Mouse (Mus musculus) R1 (cell line): ENCODE results near the gene Chkb.
A peak's percentile ranks its signal among the peaks of the same experiment; 100 is the strongest.

Experiments
- DNase-seq: peaks from one replicate; pipeline ENCODE4 v3.0.0-alpha.2; 2018; ENCODE audit warnings: low read depth, low spot score

Chkb gene

DNA sequence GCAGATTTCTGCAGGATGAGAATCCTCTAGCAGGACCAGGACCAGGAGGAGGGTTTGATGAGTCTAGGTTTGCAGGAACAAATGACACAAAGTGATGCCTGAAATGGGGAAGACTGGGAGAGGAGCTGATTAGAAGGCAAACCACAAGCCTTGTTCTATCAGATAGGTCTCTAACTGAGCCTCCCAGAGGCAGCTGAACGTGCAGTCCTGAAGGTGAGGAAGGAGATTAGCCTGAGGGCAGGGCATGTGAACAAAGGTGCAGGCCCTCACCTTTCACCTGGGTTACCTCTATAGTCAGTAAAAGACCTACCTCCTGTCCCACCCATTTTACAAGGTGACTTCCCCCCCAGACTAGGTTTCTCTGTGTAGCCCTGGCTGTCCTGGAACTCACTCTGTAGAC is 30.0 kb downstream of the Chkb start:
- DNase-seq = no peak

GRCm38 (mm10) chr15:89398146-89398545 is 31.6 kb downstream of the Chkb start:
- DNase-seq = no peak

GRCm38 (mm10) chr15:89396883-89397282 is 32.8 kb downstream of the Chkb start:
- no peak for DNase-seq

DNA sequence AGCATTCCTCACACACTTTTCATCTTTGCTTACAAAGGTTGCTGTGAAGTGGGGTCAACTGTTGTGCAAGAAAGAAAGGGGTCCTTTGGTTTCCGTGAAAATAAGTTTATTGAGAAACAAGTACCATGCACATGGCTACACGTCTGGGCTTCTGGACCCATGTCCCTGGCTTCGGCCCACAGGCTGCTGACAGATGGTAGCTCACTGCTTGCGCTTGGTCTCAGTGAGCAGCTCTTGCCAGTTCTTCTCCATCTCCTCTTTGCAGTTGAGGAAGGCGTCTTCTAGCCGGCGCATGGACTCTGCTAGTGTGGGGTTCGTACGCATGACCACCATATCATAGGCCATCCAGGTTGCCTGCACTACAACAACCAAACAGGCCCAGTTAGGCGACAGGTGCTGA is 39.6 kb downstream of the Chkb start:
- DNase-seq = no peak

GRCm38 (mm10) chr15:89387127-89387526 is 42.6 kb downstream of the Chkb start:
- no peak for DNase-seq

DNA sequence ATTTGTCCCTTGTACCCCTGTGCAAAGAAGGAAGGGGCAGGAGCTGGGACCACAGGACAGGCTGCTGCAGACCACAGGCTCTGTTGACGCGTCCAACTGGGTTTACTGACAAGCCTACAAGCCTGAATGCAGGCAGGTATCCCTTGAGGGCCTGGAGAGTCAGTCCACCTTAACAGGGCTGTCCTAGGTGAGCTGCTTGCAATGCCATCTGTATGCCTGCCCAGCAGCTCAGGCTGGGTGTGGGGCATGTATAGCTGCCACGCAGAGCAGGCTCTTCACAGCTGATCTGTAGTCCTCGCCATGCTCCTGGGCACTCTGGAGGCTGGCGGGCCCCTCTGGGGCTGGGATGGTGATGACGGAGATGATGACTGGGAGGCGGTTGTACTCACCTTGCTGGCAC is 45.1 kb downstream of the Chkb start, which contains the start of gene Klhdc7b:
TSS of gene Klhdc7b (plus strand) at position 301 of the 400 bp plus-strand sequence.
- DNase-seq = no peak

DNA sequence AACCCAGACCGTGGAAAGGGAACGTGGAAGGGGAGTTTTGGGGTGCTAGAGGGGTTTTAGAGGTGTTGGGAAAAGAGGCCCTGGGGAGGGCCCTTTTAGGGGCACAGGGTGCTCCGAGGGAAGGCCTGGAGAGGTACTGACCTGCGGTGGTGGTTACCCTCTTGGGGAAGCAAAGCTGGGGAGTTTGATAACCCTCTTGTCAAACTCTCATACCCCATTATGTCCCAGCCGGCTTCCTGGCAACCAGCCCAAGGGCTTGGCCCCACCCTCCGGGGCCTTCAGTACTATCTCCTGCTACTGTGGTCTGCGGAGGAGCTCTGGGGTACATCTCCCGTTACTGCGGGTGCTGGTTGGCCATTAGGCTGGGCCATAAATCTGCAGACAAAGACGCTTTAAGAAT is 50.3 kb downstream of the Chkb start:
- DNase-seq = peak; percentile 29

DNA sequence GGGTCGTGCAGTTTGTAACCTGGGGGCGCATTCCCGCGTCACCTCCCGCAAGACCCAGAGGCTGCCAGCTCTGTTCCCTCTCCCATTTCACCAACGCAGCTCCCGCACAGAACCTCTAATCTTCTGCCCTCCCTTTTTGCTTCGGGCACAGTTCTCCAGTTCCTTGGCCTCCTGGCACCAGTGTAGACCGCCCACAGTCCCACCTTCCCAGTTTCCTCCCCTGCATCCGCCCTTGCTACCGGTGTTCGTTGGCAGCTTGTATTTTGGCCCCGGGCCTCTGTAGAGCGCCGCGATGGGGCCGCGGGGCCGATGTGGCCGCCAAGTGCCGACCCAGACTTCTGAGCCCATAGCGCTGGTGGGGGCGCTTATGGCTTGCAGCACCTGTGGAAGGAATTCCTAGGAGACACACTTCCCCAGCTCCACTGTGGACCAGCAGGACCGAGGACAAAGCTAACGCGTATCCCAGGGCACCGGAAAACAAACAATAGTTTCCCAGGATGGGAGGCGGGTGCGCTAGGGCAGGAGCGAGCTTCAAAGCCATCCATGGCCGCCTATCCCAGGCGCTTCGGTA is 50.8 kb downstream of the Chkb start, which contains the start of gene Odf3b:
TSS of gene Odf3b (minus strand) at position 452 of the 571 bp plus-strand sequence.
- DNase-seq = peak; percentile 62

GRCm38 (mm10) chr15:89377938-89378828 is 51.5 kb downstream of the Chkb start:
- DNase-seq = peak; percentile 40

DNA sequence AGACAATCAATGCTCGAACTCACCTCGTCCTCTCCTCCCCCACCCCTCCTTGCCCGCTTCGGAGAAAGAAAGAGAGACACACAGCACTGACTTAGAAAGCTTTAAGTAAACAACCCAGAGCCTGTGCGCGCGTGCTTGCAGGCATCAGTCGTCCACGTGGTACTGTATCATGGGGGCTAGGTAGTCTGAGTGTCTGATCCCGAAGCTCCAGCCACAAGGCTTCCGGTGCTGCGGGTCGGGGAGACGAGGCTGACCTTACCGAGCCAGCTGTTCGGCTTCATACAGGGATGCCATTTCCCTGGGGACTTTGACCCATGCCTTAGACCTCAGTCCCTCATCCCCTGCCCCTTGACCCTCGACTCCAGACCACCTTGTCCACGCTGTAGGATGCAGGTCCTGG is 52.3 kb downstream of the Chkb start:
- DNase-seq = no peak

- no peak for DNase-seq
Measured at GRCm38 (mm10) chr15:89376957-89377356, 52.8 kb downstream of the Chkb start, which contains the start of gene Tymp. Gene Tymp (minus strand): TSS chr15:89377039.
